Mouse (Mus musculus) limb, embryonic 11.5 days (tissue): ENCODE data around the gene Myh7. TPM values are rescaled to one million over a fixed set of nuclear protein-coding genes. Genes with fewer than 3 reads are reported as not detected.
"Not testable (repeated sequence)": the region's sequence is repeated elsewhere in the genome, so short reads cannot be mapped to it uniquely, and the experiment has no call there.

Experiments used
- ATAC-seq: fragments of 200-750 bp; cut with Nextera tagmentation; 2 replicates; pipeline ENCODE4 v1.8.0; 2017; ENCODE audit warnings: low read depth; ENCODE audit not compliant: insufficient number of reproducible peaks, low FRiP score, low TSS enrichment
- DNase-seq: peaks from one replicate; pipeline ENCODE4 v3.0.0-alpha.2; 2015; ENCODE audit warnings: low spot score
- H3K27ac ChIP-seq: fragments of 300-500 bp; sonication (generic); replicated peaks from 2 replicates; pipeline ENCODE4 v1.5.1; 2014; ENCODE audit warnings: low read depth, mild to moderate bottlenecking, low read length
- H3K27me3 ChIP-seq: fragments of 300-500 bp; sonication (generic); 2 replicates; pipeline ENCODE4 v1.6.1; 2014; ENCODE audit warnings: mild to moderate bottlenecking, low read length, mixed read lengths; ENCODE audit not compliant: control insufficient read depth, insufficient read depth
- H3K36me3 ChIP-seq: fragments of 300-500 bp; sonication (generic); 2 replicates; pipeline ENCODE4 v1.6.1; 2014; ENCODE audit warnings: mild to moderate bottlenecking, low read length, moderate library complexity, mixed read lengths; ENCODE audit not compliant: control insufficient read depth, insufficient read depth
- H3K4me1 ChIP-seq: fragments of 300-500 bp; sonication (generic); 2 replicates; pipeline ENCODE4 v1.6.1; 2014; ENCODE audit warnings: low read length, mixed read lengths; ENCODE audit not compliant: control insufficient read depth, insufficient read depth
- H3K4me2 ChIP-seq: fragments of 300-500 bp; sonication (generic); 2 replicates; pipeline ENCODE4 v1.6.1; 2014; ENCODE audit warnings: low read depth, mild to moderate bottlenecking, moderate library complexity; ENCODE audit not compliant: severe bottlenecking
- H3K4me3 ChIP-seq: fragments of 300-500 bp; sonication (generic); 2 replicates; pipeline ENCODE4 v1.5.1; 2014; ENCODE audit warnings: low read depth, low read length
- H3K9ac ChIP-seq: fragments of 300-500 bp; sonication (generic); 2 replicates; pipeline ENCODE4 v1.6.1; 2014; ENCODE audit warnings: mild to moderate bottlenecking, low read length
- H3K9me3 ChIP-seq: fragments of 300-500 bp; sonication (generic); 2 replicates; pipeline ENCODE4 v1.6.1; 2016; ENCODE audit warnings: low read length; ENCODE audit not compliant: control insufficient read depth
- WGBS: fragments of 180-500 bp; shearing (Covaris S2); extraction: QIAGEN DNeasy Blood & Tissue Kit; methylation state at CpG from one replicate; pipeline ENCODE4 v1.1.7; 2014; 5-methylcytosine and 5-hydroxymethylcytosine counted together
- polyA plus RNA-seq: library from polyadenylated mRNA; unstranded; fragments of >200 nt; fragmentation: Nextera tagmentation; extraction: Ambion mirVana; gene quantifications from 2 replicates; pipeline ENCODE4 v1.2.1, GENCODE M21; 2014

Myh7 gene
- polyA plus RNA-seq, 1 experiment from 2014 or later, result 1.5 TPM

DNA sequence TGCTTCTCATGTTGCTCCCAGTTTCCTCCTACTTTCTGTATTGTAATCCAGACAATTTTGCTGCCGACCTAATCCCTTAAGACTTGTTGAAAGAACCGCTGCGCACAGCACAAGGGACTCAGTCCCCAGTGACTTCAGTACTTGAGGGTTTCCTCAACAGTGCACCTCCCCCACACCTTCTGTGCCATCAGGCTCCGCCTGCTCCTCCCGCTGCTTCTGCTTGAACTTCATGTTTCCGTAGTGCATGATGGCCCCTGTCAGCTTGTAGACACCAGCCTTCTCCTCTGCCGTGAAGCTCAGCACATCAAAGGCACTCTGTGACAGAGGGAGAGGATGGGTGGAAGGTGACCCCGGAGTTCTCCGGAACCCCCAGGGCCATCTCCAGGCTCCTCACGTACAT lies 33.7 kb downstream of the Myh7 start:
- no peaks in the 10 kb centered on the region for H3K9me3 ChIP-seq
- no peak for DNase-seq
- H3K27me3 ChIP-seq, result no peaks in the 10 kb centered on the region
- H3K4me3 ChIP-seq, result no peak overlapping the region
- H3K4me2 ChIP-seq, result no peak overlapping the region
- no peak overlapping the region for H3K27ac ChIP-seq
- H3K36me3 ChIP-seq, result no peaks in the 10 kb centered on the region
- H3K4me1 ChIP-seq, result no peaks in the 10 kb centered on the region
- ATAC-seq, result no peak
- H3K9ac ChIP-seq, result no peak overlapping the region
- WGBS, result 70% methylated on average over 10 of the region's 10 CpGs

DNA sequence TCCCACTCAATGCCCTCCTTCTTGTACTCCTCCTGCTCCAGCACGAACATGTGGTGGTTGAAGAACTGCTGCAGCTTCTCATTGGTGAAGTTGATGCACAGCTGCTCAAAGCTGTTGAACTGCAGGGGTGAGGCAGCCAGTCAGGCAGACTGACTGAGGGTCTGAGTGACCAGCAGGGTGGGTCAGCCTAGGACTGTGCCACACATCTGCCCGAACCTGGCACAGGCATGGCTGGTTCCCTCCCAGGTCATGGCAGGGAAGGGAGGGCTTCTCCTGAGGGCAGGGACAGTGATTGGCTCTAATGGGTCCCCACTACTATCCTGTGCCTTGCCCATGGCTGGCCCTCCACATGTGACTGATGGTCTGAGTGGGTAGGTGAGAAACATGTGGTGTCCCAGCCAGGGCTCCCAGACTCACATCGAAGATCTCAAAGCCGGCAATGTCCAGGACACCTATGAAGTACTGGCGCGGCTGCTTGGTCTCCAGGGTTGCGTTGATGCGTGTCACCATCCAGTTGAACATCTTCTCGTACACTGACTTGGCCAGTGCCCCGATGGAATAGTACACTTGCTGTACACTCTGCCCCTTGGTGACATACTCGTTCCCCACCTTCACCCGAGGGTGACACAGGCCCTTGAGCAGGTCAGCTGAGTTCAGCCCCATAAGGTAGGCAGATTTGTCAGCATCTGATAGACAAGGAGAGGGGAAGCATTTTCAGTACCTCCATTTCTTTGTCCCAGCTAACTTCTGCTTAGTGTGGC lies 34.4 kb downstream of the Myh7 start:
- 90% methylated on average over 12 of the region's 12 CpGs for WGBS

DNA sequence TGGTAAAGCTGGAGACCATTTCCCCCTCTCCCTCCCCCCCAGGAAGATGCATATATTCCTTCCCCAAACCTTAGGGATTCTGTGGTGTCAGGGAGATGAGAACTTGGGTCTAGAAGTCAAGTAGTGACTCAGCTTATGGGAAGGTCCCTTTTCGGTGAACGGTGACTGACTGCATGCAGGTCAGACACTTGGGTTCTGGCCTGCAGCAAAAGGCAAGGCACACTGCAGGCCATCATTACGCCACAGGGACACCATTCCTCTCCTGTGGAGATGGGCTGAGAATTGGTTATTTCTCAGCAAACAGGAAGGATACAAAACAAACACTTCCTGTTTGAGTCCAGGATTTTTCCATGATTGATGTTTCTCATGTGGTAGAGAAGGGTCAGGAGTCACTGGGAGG lies 35.2 kb downstream of the Myh7 start:
- 84% methylated on average over 3 of the region's 3 CpGs for WGBS

More for the DNA sequence above, 34.4 kb downstream of the Myh7 start:
- H3K27ac ChIP-seq, ATAC-seq, H3K9me3 ChIP-seq, H3K4me2 ChIP-seq, H3K4me1 ChIP-seq, DNase-seq, H3K36me3 ChIP-seq, H3K4me3 ChIP-seq, H3K27me3 ChIP-seq, H3K9ac ChIP-seq: not testable (repeated sequence)

DNA sequence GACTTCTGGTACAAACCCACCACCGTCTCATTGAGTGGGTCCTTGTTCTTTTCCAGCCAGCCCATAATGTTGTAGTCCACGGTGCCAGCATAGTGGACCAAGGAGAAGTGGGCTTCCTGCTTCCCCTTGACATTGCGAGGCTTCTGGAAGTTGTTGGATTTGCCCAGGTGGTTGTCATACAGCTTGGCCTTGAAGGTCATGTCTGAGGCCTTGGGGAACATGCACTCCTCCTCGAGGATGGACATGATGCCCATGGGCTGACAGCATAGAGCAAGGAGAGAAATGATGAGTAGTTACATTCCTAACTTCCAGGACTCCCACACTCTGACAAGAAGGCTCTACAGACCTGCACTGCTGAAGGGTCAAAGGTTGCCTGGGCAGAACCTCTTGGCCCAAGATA lies 35.9 kb downstream of the Myh7 start:
- Histone ChIP-seq H3K4me1 (no peaks in the 10 kb centered on the region), H3K4me2 (no peak overlapping the region), H3K9me3 (no peaks in the 10 kb centered on the region), H3K27me3 (no peaks in the 10 kb centered on the region), H3K36me3 (no peaks in the 10 kb centered on the region), H3K9ac (no peak overlapping the region), H3K27ac (no peak overlapping the region), H3K4me3 (no peak overlapping the region)
- DNase-seq (no peak), ATAC-seq (no peak)
- 79% methylated on average over 4 of the region's 4 CpGs for WGBS

More for the DNA sequence above, 35.2 kb downstream of the Myh7 start:
- ATAC-seq (no peak), DNase-seq (no peak)
- no peak overlapping the region for H3K9ac ChIP-seq
- no peaks in the 10 kb centered on the region for H3K27me3 ChIP-seq
- H3K4me3 ChIP-seq, result no peak overlapping the region
- H3K4me2 ChIP-seq, result no peak overlapping the region
- H3K9me3 ChIP-seq, result no peaks in the 10 kb centered on the region
- no peaks in the 10 kb centered on the region for H3K36me3 ChIP-seq
- no peaks in the 10 kb centered on the region for H3K4me1 ChIP-seq
- H3K27ac ChIP-seq, result no peak overlapping the region

DNA sequence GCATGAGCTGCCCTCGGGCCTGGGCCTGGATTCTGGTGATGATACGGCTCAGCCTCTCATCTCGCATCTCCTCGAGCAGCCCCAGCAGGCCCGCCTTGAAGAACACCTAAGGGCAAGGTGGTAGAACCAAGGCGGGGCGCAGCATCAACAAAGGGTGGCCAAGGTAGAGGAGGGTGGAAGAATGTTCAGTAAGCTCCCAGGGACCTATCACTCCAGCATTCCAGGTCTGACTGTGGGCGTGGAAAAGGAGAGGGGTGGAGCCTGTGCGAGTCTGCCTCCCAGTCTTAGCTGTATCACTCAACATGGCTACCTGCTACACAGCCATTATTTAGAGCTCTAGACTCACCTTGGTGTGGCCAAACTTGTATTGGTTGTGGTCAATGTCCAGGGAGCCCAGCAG lies 37.9 kb downstream of the Myh7 start:
- Histone ChIP-seq H3K9ac (no peak overlapping the region), H3K4me1 (no peaks in the 10 kb centered on the region), H3K4me3 (no peak overlapping the region), H3K27me3 (peaks cover 2% of the 10 kb centered on the region; the same call in 1 of the 2 replicates), H3K9me3 (no peaks in the 10 kb centered on the region), H3K36me3 (no peaks in the 10 kb centered on the region), H3K27ac (no peak overlapping the region), H3K4me2 (no peak overlapping the region)
- no peak for DNase-seq
- WGBS, result 86% methylated on average over 9 of the region's 9 CpGs
- no peak for ATAC-seq

DNA sequence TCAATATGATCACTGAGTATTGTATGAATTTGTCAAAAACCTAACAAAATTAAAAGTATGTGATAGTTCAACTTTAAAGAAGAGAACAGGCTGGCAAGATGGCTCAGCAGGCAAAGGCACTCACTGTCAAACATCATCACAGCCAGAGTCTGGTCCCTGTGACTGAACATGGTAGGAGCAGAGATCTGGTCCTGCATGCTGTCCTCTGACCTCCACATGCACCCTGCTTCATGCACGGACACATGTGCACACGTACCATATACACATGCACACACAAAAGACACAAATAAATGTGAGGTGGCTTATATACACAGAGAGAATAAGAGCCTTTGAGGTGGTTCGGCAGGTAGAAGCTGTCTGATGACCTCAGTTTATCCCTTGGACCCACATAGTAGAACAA lies 38.9 kb downstream of the Myh7 start:
- Histone ChIP-seq H3K4me2 (no peak overlapping the region), H3K4me3 (no peak overlapping the region), H3K36me3 (no peaks in the 10 kb centered on the region)

DNA sequence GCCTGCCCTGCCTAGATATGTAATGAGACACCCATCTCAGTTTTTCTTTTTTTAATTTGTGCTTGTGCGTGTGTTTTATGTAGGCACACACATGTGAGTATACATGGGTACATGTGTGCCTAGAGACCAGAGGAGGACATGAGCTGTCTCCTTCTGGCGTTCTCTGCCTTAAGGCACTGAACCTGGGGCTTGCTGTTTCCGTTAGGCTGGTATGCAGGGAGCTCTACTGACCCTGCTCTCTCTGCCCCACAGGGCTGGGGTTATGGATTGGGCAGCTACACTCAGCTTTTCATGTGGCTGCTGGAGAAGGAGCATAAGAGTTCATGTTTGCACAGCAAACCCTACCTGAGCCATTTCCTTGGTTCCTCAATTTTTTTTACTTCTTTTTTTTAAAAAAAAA lies 40.0 kb downstream of the Myh7 start:
- Histone ChIP-seq H3K4me2 (no peak overlapping the region), H3K4me3 (no peak overlapping the region), H3K36me3 (no peaks in the 10 kb centered on the region), H3K27ac (no peak overlapping the region), H3K4me1 (no peaks in the 10 kb centered on the region), H3K27me3 (peaks cover 4% of the 10 kb centered on the region; the same call in 1 of the 2 replicates), H3K9me3 (no peaks in the 10 kb centered on the region), H3K9ac (no peak overlapping the region)
- ATAC-seq, result no peak
- no peak for DNase-seq
- 68% methylated on average over 3 of the region's 3 CpGs for WGBS

More for the DNA sequence above, 38.9 kb downstream of the Myh7 start:
- ATAC-seq, result no peak
- Histone ChIP-seq H3K27ac (no peak overlapping the region), H3K27me3 (peaks cover 4% of the 10 kb centered on the region; the same call in 1 of the 2 replicates), H3K4me1 (no peaks in the 10 kb centered on the region), H3K9ac (no peak overlapping the region), H3K9me3 (no peaks in the 10 kb centered on the region)
- DNase-seq, result no peak
- 87% methylated on average over 3 of the region's 3 CpGs for WGBS

DNA sequence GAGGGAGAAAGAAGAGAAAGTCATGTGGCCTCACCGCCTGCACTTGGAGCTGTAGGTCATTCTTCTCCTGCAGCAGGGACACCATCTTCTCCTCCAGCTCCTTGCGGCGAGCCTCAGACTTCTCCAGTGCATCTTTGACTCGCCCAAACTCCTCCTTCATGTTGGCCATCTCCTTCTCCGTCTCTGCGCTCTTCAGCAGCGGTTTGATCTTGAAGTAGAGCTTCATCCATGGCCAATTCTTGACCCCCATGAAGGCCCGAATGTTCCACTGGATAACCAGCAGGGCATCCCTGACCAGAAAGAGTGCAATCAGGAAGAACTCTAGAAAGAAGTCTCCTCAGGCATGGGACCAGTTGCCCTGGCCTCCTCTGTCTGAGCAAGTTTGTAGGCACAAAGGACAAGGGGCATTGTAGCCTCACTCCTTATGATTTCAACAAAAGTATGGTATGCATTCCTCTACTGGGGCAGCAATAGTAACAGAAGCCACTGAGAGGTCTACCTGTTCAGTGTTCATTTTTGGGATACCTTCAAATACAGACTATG lies 40.7 kb downstream of the Myh7 start:
- no peaks in the 10 kb centered on the region for H3K9me3 ChIP-seq
- DNase-seq (no peak), ATAC-seq (no peak)
- 94% methylated on average over 8 of the region's 8 CpGs for WGBS
- no peak overlapping the region for H3K27ac ChIP-seq
- no peaks in the 10 kb centered on the region for H3K36me3 ChIP-seq
- H3K9ac ChIP-seq, result no peak overlapping the region
- H3K27me3 ChIP-seq, result peaks cover 4% of the 10 kb centered on the region; the same call in 1 of the 2 replicates
- H3K4me3 ChIP-seq, result no peak overlapping the region
- H3K4me2 ChIP-seq, result no peak overlapping the region
- H3K4me1 ChIP-seq, result no peaks in the 10 kb centered on the region
